Mouse (Mus musculus) forebrain, embryonic 14.5 days (tissue): Measurements from ENCODE around the gene Sema6d. TPM values are rescaled to one million over a fixed set of nuclear protein-coding genes. Genes with fewer than 3 reads are reported as not detected.
A peak's percentile ranks its signal among the peaks of the same experiment; 100 is the strongest.

Source experiments
- ATAC-seq: fragments of 200-750 bp; cut with Nextera tagmentation; 2 replicates; pipeline ENCODE4 v1.8.0; 2017; ENCODE audit warnings: mild to moderate bottlenecking, moderate library complexity
- DNase-seq: peaks from one replicate; pipeline ENCODE4 v3.0.0-alpha.2; 2015; ENCODE audit warnings: low spot score
- H3K27ac ChIP-seq: fragments of 300-500 bp; sonication (generic); 2 replicates; pipeline ENCODE4 v1.5.1; 2014; ENCODE audit warnings: low read depth, mild to moderate bottlenecking, control low read depth, low read length, moderate library complexity
- H3K27me3 ChIP-seq: fragments of 300-500 bp; sonication (generic); replicated peaks from 2 replicates; pipeline ENCODE4 v1.6.1; 2014; ENCODE audit warnings: low read length, control low read depth, mixed read lengths; ENCODE audit not compliant: control insufficient read depth, insufficient read depth
- H3K36me3 ChIP-seq: fragments of 300-500 bp; sonication (generic); 2 replicates; pipeline ENCODE4 v1.6.1; 2014; ENCODE audit warnings: low read length, control low read depth; ENCODE audit not compliant: control insufficient read depth, insufficient read depth
- H3K4me1 ChIP-seq: fragments of 300-500 bp; sonication (generic); 2 replicates; pipeline ENCODE4 v1.6.1; 2014; ENCODE audit warnings: antibody characterized with exemption, low read length, control low read depth; ENCODE audit not compliant: control insufficient read depth, insufficient read depth
- H3K4me2 ChIP-seq: fragments of 300-500 bp; sonication (generic); 2 replicates; pipeline ENCODE4 v1.6.1; 2014; ENCODE audit warnings: mild to moderate bottlenecking, control low read depth, low read length
- H3K4me3 ChIP-seq: fragments of 300-500 bp; sonication (generic); 2 replicates; pipeline ENCODE4 v1.5.1; 2014; ENCODE audit warnings: low read depth, low read length, control low read depth
- H3K9ac ChIP-seq: fragments of 300-500 bp; sonication (generic); 2 replicates; pipeline ENCODE4 v1.6.1; 2014; ENCODE audit warnings: mild to moderate bottlenecking, low read length, control low read depth, moderate library complexity
- H3K9me3 ChIP-seq: fragments of 300-500 bp; sonication (generic); replicated peaks from 2 replicates; pipeline ENCODE4 v1.6.1; 2016; ENCODE audit warnings: low read length, control low read depth, mixed read lengths; ENCODE audit not compliant: control insufficient read depth
- WGBS: fragments of 180-500 bp; shearing (Covaris S2); extraction: QIAGEN DNeasy Blood & Tissue Kit; methylation state at CpG from one replicate; pipeline ENCODE4 v1.1.7; 2014; 5-methylcytosine and 5-hydroxymethylcytosine counted together
- polyA plus RNA-seq: library from polyadenylated mRNA; unstranded; fragments of >200 nt; fragmentation: Nextera tagmentation; extraction: Ambion mirVana; gene quantifications from 2 replicates; pipeline ENCODE4 v1.2.1, GENCODE M21; 2014

Gene Sema6d
- polyA plus RNA-seq, 1 experiment from 2014 or later: 15.7 TPM

- DNase-seq: peak; percentile 32
- Histone ChIP-seq H3K4me2 (no peak overlapping the region), H3K4me3 (no peak overlapping the region), H3K27me3 (no peaks in the 10 kb centered on the region), H3K9me3 (no peaks in the 10 kb centered on the region), H3K4me1 (no peaks in the 10 kb centered on the region), H3K27ac (no peak overlapping the region), H3K9ac (no peak overlapping the region), H3K36me3 (no peaks in the 10 kb centered on the region)
- ATAC-seq: no peak
- WGBS: 69% methylated on average over 5 of the region's 5 CpGs
These were observed 104.3 kb downstream of the Sema6d start for GRCm38 (mm10) chr2:124194041-124194440.

- DNase-seq: peak; percentile 54
- WGBS: 64% methylated on average over 5 of the region's 5 CpGs
- H3K9me3 ChIP-seq: no peaks in the 10 kb centered on the region
- H3K4me3 ChIP-seq: no peak overlapping the region
- H3K36me3 ChIP-seq: no peaks in the 10 kb centered on the region
- no peak overlapping the region for H3K4me2 ChIP-seq
- H3K27me3 ChIP-seq: no peaks in the 10 kb centered on the region
- H3K4me1 ChIP-seq: peaks cover 7% of the 10 kb centered on the region; the same call in 1 of the 2 replicates
- ATAC-seq: peak; percentile 72; the same call in 1 of the 2 replicates
- no peak overlapping the region for H3K9ac ChIP-seq
- H3K27ac ChIP-seq: no peak overlapping the region
These were observed 111.7 kb downstream of the Sema6d start for GRCm38 (mm10) chr2:124201493-124201892.

- 0 out of 2 replicates have a peak overlapping the region, but pooled peaks have one; percentile 10 for H3K27ac ChIP-seq
- no peak overlapping the region for H3K4me2 ChIP-seq
- H3K4me1 ChIP-seq: peaks cover 7% of the 10 kb centered on the region; the same call in 1 of the 2 replicates
- H3K9me3 ChIP-seq: no peaks in the 10 kb centered on the region
- no peak overlapping the region for H3K9ac ChIP-seq
- H3K36me3 ChIP-seq: no peaks in the 10 kb centered on the region
- no peaks in the 10 kb centered on the region for H3K27me3 ChIP-seq
- DNase-seq (peak; percentile 22), ATAC-seq (no peak)
- no peak overlapping the region for H3K4me3 ChIP-seq
- 19% methylated on average over 4 of the region's 4 CpGs for WGBS
These were observed 112.8 kb downstream of the Sema6d start for GRCm38 (mm10) chr2:124202475-124202990.

- ATAC-seq: no peak
These were observed 116.0 kb downstream of the Sema6d start for GRCm38 (mm10) chr2:124205811-124206210.

GRCm38 (mm10) chr2:124208251-124208650, 118.5 kb downstream of the Sema6d start:
- H3K9ac ChIP-seq: no peak overlapping the region
- no peak overlapping the region for H3K4me2 ChIP-seq
- no peak overlapping the region for H3K4me3 ChIP-seq
- ATAC-seq (no peak), DNase-seq (no peak)
- H3K9me3 ChIP-seq: no peaks in the 10 kb centered on the region
- 33% methylated on average over 2 of the region's 2 CpGs for WGBS
- no peaks in the 10 kb centered on the region for H3K27me3 ChIP-seq
- H3K27ac ChIP-seq: no peak overlapping the region
- H3K36me3 ChIP-seq: no peaks in the 10 kb centered on the region
- H3K4me1 ChIP-seq: no peaks in the 10 kb centered on the region

More at GRCm38 (mm10) chr2:124205811-124206210, 116.0 kb downstream of the Sema6d start:
- Histone ChIP-seq H3K4me2 (no peak overlapping the region), H3K27ac (no peak overlapping the region), H3K4me1 (peaks cover 7% of the 10 kb centered on the region; the same call in 1 of the 2 replicates), H3K4me3 (no peak overlapping the region), H3K27me3 (no peaks in the 10 kb centered on the region), H3K9me3 (no peaks in the 10 kb centered on the region), H3K36me3 (no peaks in the 10 kb centered on the region), H3K9ac (no peak overlapping the region)
- 86% methylated on average over 5 of the region's 5 CpGs for WGBS
- DNase-seq: no peak

GRCm38 (mm10) chr2:124223559-124223958, 133.8 kb downstream of the Sema6d start:
- Histone ChIP-seq H3K36me3 (no peaks in the 10 kb centered on the region), H3K4me3 (no peak overlapping the region)
- WGBS: 79% methylated on average over 7 of the region's 7 CpGs

GRCm38 (mm10) chr2:124224328-124224727, 134.6 kb downstream of the Sema6d start:
- Histone ChIP-seq H3K9me3 (no peaks in the 10 kb centered on the region), H3K36me3 (no peaks in the 10 kb centered on the region), H3K4me3 (no peak overlapping the region), H3K27me3 (no peaks in the 10 kb centered on the region), H3K4me1 (no peaks in the 10 kb centered on the region), H3K9ac (no peak overlapping the region), H3K27ac (no peak overlapping the region), H3K4me2 (no peak overlapping the region)
- no peak for DNase-seq
- ATAC-seq: no peak
- 68% methylated on average over 2 of the region's 2 CpGs for WGBS

More at GRCm38 (mm10) chr2:124223559-124223958, 133.8 kb downstream of the Sema6d start:
- H3K9ac ChIP-seq: no peak overlapping the region
- no peaks in the 10 kb centered on the region for H3K9me3 ChIP-seq
- H3K27ac ChIP-seq: no peak overlapping the region
- H3K4me1 ChIP-seq: no peaks in the 10 kb centered on the region
- no peak overlapping the region for H3K4me2 ChIP-seq
- DNase-seq (no peak), ATAC-seq (no peak)
- no peaks in the 10 kb centered on the region for H3K27me3 ChIP-seq

GRCm38 (mm10) chr2:124234636-124235221, 145.0 kb downstream of the Sema6d start:
- 72% methylated on average over 9 of the region's 9 CpGs for WGBS
- Histone ChIP-seq H3K4me2 (no peak overlapping the region), H3K4me1 (peaks cover 16% of the 10 kb centered on the region), H3K27me3 (no peaks in the 10 kb centered on the region), H3K4me3 (no peak overlapping the region), H3K27ac (peak overlapping the region; percentile 65; the same call in 1 of the 2 replicates), H3K36me3 (no peaks in the 10 kb centered on the region), H3K9ac (peak overlapping the region; percentile 37; the same call in 1 of the 2 replicates), H3K9me3 (no peaks in the 10 kb centered on the region)
- ATAC-seq (0 out of 2 replicates have a peak, but pooled peaks have one; percentile 42), DNase-seq (no peak)
